Mouse (Mus musculus) kidney, postnatal 0 days (tissue): ENCODE measurements at regions not wholly inside any gene's neighbourhood (a gene's known extent, or its start where the extent isn't known, plus 50 kb on each side); places are given as distances from the start of the nearest gene placed in this dataset.
"Not testable (repeated sequence)": the region's sequence is repeated elsewhere in the genome, so short reads cannot be mapped to it uniquely, and the experiment has no call there.

ENCODE experiments used
- ATAC-seq: fragments of 200-750 bp; cut with Nextera tagmentation; replicated peaks from 2 replicates; pipeline ENCODE4 v1.8.0; 2017; ENCODE audit warnings: low read depth, moderate number of reproducible peaks, moderate TSS enrichment, moderate library complexity; ENCODE audit not compliant: low FRiP score
- DNase-seq: peaks from one replicate; pipeline ENCODE4 v3.0.0-alpha.2; 2016; ENCODE audit warnings: low spot score
- H3K27ac ChIP-seq: fragments of 300-500 bp; sonication (generic); 2 replicates; pipeline ENCODE4 v1.5.1; 2014; ENCODE audit warnings: mild to moderate bottlenecking
- H3K27me3 ChIP-seq: fragments of 300-500 bp; sonication (generic); 2 replicates; pipeline ENCODE4 v1.6.1; 2014; ENCODE audit warnings: low read length, mixed read lengths; ENCODE audit not compliant: insufficient read depth
- H3K36me3 ChIP-seq: fragments of 300-500 bp; sonication (generic); 2 replicates; pipeline ENCODE4 v1.6.1; 2014; ENCODE audit warnings: low read length, mixed read lengths; ENCODE audit not compliant: insufficient read depth
- H3K4me1 ChIP-seq: fragments of 300-500 bp; sonication (generic); replicated peaks from 2 replicates; pipeline ENCODE4 v1.6.1; 2014; ENCODE audit warnings: antibody characterized with exemption, low read length, mixed read lengths; ENCODE audit not compliant: insufficient read depth
- H3K4me2 ChIP-seq: fragments of 300-500 bp; sonication (generic); 2 replicates; pipeline ENCODE4 v1.6.1; 2014; ENCODE audit warnings: mild to moderate bottlenecking, low read length, moderate library complexity, mixed read lengths
- H3K4me3 ChIP-seq: fragments of 300-500 bp; sonication (generic); replicated peaks from 2 replicates; pipeline ENCODE4 v1.5.1; 2014; ENCODE audit warnings: low read depth, low read length
- H3K9ac ChIP-seq: fragments of 300-500 bp; sonication (generic); 2 replicates; pipeline ENCODE4 v1.6.1; 2014; ENCODE audit warnings: low read depth, low read length
- H3K9me3 ChIP-seq: fragments of 300-500 bp; sonication (generic); replicated peaks from 2 replicates; pipeline ENCODE4 v1.6.1; 2016; ENCODE audit warnings: low read length, inconsistent platforms, mixed read lengths
- CTCF ChIP-seq: IDR thresholded peaks from 2 replicates; pipeline ENCODE4 v1.5.1; 2016; ENCODE audit warnings: antibody characterized with exemption, low read depth, mild to moderate bottlenecking, moderate library complexity
- WGBS: fragments of 180-500 bp; shearing (Covaris S2); extraction: QIAGEN DNeasy Blood & Tissue Kit; methylation state at CpG from one replicate; pipeline ENCODE4 v1.1.7; 2014; 5-methylcytosine and 5-hydroxymethylcytosine counted together

- DNase-seq (no peak), ATAC-seq (no peak)
- H3K9ac ChIP-seq, result no peak overlapping the region
- H3K4me2 ChIP-seq, result no peak overlapping the region
- H3K36me3 ChIP-seq, result no peaks in the 10 kb centered on the region
- no peak for TF ChIP-seq CTCF
- H3K4me3 ChIP-seq, result no peak overlapping the region
- WGBS, result 76% methylated on average over 1 of the region's 1 CpGs
- H3K27ac ChIP-seq, result no peak overlapping the region
- no peaks in the 10 kb centered on the region for H3K4me1 ChIP-seq
- H3K9me3 ChIP-seq, result no peaks in the 10 kb centered on the region
- no peaks in the 10 kb centered on the region for H3K27me3 ChIP-seq
Measured at GRCm38 (mm10) chr19:51355701-51356100, 677.3 kb upstream of the Sorcs1 start.

GRCm38 (mm10) chr19:51340491-51340890 is 662.0 kb upstream of the Sorcs1 start:
- ATAC-seq (no peak), DNase-seq (no peak)
- Histone ChIP-seq H3K4me3 (no peak overlapping the region), H3K4me1 (no peaks in the 10 kb centered on the region), H3K4me2 (no peak overlapping the region), H3K9ac (no peak overlapping the region), H3K27ac (no peak overlapping the region), H3K27me3 (no peaks in the 10 kb centered on the region), H3K9me3 (no peaks in the 10 kb centered on the region), H3K36me3 (no peaks in the 10 kb centered on the region)
- 90% methylated on average over 2 of the region's 2 CpGs for WGBS
- no peak for TF ChIP-seq CTCF

GRCm38 (mm10) chr19:51330010-51330409 is 651.6 kb upstream of the Sorcs1 start:
- DNase-seq (peak; percentile 49), ATAC-seq (no peak)
- H3K27me3 ChIP-seq, result no peaks in the 10 kb centered on the region
- no peaks in the 10 kb centered on the region for H3K36me3 ChIP-seq
- H3K4me3 ChIP-seq, result no peak overlapping the region
- H3K4me2 ChIP-seq, result no peak overlapping the region
- H3K9ac ChIP-seq, result no peak overlapping the region
- no peaks in the 10 kb centered on the region for H3K9me3 ChIP-seq
- no peak for TF ChIP-seq CTCF
- no peak overlapping the region for H3K27ac ChIP-seq
- WGBS, result 11% methylated on average over 2 of the region's 2 CpGs
- H3K4me1 ChIP-seq, result no peaks in the 10 kb centered on the region

- WGBS, result 65% methylated on average over 3 of the region's 3 CpGs
Measured at GRCm38 (mm10) chr19:51303708-51304107, 625.3 kb upstream of the Sorcs1 start.

GRCm38 (mm10) chr19:51296631-51297030 is 618.2 kb upstream of the Sorcs1 start:
- DNase-seq, H3K4me1 ChIP-seq, ATAC-seq, H3K36me3 ChIP-seq, H3K27ac ChIP-seq, H3K9ac ChIP-seq, H3K9me3 ChIP-seq, H3K4me3 ChIP-seq, H3K27me3 ChIP-seq, H3K4me2 ChIP-seq: not testable (repeated sequence)
- WGBS, result 91% methylated on average over 4 of the region's 4 CpGs

More at GRCm38 (mm10) chr19:51303708-51304107, 625.3 kb upstream of the Sorcs1 start:
- DNase-seq (no peak), ATAC-seq (no peak)
- H3K4me3 ChIP-seq, result no peak overlapping the region
- H3K9ac ChIP-seq, result no peak overlapping the region
- no peaks in the 10 kb centered on the region for H3K27me3 ChIP-seq
- no peaks in the 10 kb centered on the region for H3K9me3 ChIP-seq
- no peak for TF ChIP-seq CTCF
- H3K4me1 ChIP-seq, result no peaks in the 10 kb centered on the region
- H3K27ac ChIP-seq, result no peak overlapping the region
- H3K4me2 ChIP-seq, result no peak overlapping the region
- no peaks in the 10 kb centered on the region for H3K36me3 ChIP-seq

GRCm38 (mm10) chr19:51268978-51269556 is 590.6 kb upstream of the Sorcs1 start:
- no peaks in the 10 kb centered on the region for H3K27me3 ChIP-seq
- H3K4me3 ChIP-seq, result no peak overlapping the region
- no peak overlapping the region for H3K4me2 ChIP-seq
- DNase-seq, result no peak
- H3K9me3 ChIP-seq, result no peaks in the 10 kb centered on the region
- no peak for ATAC-seq
- H3K4me1 ChIP-seq, result no peaks in the 10 kb centered on the region
- no peak for TF ChIP-seq CTCF
- WGBS, result 48% methylated on average over 4 of the region's 4 CpGs
- H3K36me3 ChIP-seq, result no peaks in the 10 kb centered on the region
- no peak overlapping the region for H3K9ac ChIP-seq
- no peak overlapping the region for H3K27ac ChIP-seq

- H3K27me3 ChIP-seq, result no peaks in the 10 kb centered on the region
- no peaks in the 10 kb centered on the region for H3K4me1 ChIP-seq
- no peak for TF ChIP-seq CTCF
- ATAC-seq (no peak), DNase-seq (no peak)
- no peaks in the 10 kb centered on the region for H3K9me3 ChIP-seq
- no peak overlapping the region for H3K4me3 ChIP-seq
- H3K9ac ChIP-seq, result no peak overlapping the region
- no peak overlapping the region for H3K27ac ChIP-seq
- WGBS, result 66% methylated on average over 2 of the region's 2 CpGs
- H3K36me3 ChIP-seq, result no peaks in the 10 kb centered on the region
- H3K4me2 ChIP-seq, result no peak overlapping the region
Measured at GRCm38 (mm10) chr19:51240295-51240864, 561.9 kb upstream of the Sorcs1 start.
